Mouse (Mus musculus) frontal cortex, adult (tissue): ENCODE data around the gene Ipo7.
"Not testable (repeated sequence)": the region's sequence is repeated elsewhere in the genome, so short reads cannot be mapped to it uniquely, and the experiment has no call there.

Experiments
- ATAC-seq: cut with Nextera tagmentation; 2 replicates; pipeline ENCODE4 v1.9.2; 2017; ENCODE audit warnings: mild to moderate bottlenecking, moderate library complexity, mixed read lengths; ENCODE audit not compliant: low TSS enrichment

Gene Ipo7

DNA sequence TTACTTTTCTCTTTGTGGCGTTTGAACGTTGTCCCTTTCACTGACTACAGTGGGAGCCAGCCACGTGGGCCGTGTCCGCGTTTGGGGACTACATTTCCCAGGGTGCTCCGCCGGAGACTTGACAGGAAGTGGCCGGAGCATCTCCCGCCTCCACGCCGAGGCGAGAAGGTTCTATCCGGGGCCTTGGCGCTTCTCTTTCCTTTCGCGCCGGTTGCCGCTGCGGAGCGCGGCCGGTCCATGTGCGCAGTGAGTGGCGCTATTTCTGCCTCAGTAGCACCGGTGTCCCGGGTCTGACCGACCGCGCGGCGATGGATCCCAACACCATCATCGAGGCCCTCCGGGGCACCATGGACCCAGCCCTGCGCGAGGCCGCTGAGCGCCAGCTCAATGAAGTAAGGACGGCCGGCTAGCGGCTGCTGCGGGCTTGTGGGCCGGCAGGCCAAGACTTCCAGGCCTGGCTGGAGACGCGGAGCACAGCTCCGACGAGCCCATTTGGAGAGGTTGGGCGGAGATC, at the start of gene Ipo7:
TSS of gene Ipo7 (plus strand) at position 158 of the 514 bp plus-strand sequence.
- ATAC-seq = peak; percentile 99

DNA sequence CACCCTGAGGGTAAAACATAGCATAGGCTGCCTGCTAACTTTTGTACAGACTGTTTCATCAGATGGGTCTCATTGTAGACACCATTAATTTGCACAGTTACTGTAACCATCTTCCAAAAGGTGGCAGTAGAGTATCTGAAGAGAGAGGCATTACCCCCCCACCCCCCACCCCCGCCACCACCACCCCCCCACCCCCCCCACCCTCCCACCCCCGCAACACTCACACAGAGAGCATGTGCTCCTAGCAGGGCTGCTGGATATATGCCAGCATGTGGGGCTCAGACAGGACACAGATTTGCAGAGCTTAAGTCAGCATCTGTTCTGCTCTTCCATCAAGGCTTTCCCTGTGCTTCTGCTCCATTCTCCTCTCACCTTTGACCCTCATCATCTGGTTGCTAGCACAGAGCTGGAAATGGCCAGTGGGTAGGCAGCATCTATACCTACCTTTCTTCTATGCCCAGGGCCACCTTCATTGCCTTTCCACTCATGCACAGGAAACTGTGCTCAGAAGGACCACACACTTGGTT, 49.1 kb upstream of the Ipo7 start:
- 0 out of 2 replicates have a peak, but pooled peaks have one; percentile 29 for ATAC-seq

DNA sequence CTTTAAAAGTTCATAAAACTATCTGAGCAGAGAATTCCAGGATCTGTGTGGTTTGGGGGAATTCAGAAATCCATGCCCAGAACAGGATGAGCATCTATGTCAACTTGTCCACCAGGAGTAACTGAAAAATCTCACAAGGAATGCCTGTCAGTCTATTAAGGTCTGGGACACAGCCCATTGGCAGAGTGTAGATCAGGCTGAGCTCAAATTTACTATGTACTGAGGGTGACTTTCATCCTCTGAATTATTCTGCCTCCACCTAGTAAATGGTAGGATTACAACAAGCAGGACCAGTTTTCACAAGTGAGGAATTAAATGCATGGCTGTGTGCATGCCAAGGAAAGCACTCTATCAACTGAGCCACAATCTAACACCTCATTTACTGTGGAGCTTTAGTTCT, 48.5 kb upstream of the Ipo7 start:
- no peak for ATAC-seq

DNA sequence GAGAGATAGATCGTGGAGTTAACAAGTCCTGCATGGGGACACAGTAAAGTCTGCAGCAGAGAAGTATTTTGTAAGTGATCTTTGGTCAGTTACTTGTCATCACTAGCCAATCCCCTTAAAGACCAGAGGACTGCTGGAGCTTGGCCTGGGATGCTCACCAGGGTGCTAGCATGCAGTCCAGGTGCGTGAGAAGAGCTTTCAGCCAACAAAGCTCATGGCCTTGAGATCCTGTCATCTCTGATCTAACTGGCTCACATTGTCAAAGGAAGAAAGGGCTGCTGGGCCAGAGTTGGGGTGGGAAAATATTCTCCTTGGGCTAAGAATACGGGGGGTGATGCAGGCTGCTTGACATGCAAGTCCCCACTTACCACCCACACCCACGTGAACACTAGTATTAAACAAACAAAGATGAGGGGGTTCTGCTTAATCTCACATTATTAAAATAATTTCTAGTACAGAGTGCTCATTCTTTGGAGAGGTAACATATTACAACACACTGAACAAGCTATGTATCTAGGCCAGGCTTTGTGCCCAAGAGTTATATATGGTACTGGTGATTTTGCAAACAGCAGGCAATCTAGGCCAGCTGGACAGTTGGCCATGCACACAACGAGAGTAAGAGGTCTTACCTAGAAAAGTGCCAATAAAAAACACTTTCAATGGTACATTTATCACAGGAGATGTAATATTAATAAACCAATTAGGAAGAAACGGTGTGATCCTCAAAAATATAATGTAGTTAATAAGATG, 41.9 kb upstream of the Ipo7 start:
- ATAC-seq = peak; percentile 73

DNA sequence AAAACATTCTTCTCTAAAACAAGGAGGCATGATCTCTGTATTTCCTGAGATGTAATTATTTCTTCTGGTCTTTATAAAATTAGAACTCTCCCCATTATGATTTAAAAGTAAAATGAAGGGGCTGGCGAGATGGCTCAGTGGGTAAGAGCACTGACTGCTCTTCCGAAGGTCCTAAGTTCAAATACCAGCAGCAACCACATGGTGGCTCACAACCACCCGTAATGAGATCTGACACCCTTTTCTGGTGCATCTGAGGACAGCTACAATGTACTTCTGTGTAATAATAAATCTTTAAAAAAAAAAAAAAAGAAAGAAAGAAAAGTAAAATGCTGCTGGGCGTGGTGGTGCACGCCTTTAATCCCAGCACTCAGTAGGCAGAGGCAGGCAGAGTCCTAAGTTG, 40.9 kb upstream of the Ipo7 start:
- not testable (repeated sequence) for ATAC-seq

DNA sequence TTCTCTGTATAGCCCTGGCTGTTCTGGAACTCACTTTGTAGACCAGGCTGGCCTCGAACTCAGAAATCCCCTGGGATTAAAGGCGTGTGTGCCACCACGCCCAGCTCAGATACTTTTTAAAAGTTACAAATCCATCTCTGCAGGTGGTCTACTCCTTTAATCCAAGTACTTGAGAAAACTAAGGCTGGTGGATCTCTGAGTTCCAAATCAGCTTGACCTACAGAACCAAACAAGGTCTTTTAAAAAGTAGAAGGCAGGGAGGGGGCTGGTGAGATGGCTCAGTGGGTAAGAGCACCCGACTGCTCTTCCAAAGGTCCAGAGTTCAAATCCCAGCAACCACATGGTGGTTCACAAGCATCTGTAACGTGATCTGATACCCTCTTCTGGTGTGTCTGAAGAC, 33.5 kb upstream of the Ipo7 start:
- not testable (repeated sequence) for ATAC-seq

DNA sequence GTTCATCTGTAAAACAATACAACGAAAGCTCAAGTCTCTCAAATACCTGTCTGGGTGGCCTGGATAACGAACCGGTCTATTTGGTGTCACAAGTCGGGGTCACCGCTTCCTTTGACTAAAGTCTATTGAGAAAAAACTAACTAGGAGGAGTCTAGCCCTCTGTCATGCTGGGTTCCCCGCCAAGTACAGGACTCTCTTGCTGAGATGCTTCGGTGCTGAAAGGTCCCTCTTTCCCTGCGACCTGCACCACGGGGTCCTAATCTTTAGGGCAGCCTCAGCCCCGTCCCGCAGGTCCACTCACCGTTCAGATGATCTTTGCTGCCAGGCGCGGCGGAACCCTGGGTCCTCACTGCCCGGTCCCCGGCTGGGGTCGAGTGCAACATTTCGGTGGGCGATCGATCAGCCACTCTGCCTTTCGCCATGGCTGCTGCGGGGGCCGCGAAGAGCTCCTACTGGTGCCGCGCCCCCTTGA, 32.4 kb upstream of the Ipo7 start:
- ATAC-seq = peak; percentile 36; the same call in 1 of the 2 replicates

DNA sequence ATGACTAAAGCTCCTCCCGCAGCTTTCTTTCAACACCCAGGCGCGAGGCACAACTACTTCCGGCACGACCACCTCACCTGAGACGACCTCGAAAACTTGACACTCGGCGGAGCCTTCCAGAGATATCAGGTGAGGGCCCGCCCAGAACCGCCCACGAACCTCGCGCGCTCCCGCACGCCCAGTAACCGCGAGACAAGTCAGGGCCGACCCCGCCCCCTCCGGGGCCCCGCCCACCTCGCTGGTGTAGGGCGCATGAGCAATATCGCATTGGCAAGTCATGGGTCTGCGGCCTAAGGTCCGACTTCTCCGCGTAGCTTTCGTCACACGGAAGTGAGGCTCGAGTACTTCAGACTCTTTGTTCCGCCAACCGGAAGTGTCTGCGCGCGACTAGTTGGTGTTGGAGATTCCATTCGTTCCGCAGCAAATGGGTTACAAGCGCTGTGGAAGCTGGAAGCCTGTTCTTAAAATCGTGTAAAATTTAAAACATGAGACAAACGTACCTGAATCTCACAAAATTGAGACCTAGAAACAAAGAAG, 31.9 kb upstream of the Ipo7 start:
- peak; percentile 99 for ATAC-seq

DNA sequence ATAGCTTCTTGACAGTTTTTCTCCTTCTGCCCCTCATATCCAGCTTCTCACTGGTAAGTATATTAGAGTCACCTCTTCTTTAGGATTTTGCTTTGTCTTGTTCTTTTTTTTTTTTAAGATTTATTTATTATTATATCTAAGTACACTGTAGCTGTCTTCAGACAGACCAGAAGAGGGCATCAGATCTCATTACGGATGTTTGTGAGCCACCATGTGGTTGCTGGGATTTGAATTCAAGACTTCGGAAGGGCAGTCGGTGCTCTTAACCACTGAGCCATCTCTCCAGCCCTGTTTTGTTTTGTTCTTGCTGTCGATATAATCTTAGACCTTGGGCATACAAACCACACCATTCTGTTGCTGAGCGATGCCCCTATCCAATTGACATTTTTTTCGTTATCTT, 31.3 kb upstream of the Ipo7 start, which contains the start of gene Tmem41b:
TSS of gene Tmem41b (minus strand) at position 155 of the 400 bp plus-strand sequence.
- ATAC-seq = not testable (repeated sequence)

DNA sequence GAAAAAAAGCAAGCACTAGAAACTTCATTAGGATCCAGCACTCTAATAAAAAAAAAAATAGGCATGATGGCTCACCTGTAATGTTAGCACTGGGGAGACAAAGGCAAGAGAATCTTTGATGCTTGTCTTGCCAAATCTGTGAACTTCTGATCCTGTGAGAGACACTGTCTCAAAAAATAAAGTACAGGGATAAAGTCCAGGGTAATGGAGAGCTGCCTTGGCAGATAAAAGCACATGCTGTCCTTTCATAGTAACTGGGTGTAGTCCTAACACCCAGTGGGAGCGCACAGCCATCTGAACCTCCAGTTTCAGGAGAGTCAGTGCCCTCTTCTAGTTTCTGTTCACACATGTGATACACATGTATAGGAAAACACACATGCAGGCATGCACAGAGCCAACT, 26.8 kb upstream of the Ipo7 start:
- ATAC-seq = no peak

DNA sequence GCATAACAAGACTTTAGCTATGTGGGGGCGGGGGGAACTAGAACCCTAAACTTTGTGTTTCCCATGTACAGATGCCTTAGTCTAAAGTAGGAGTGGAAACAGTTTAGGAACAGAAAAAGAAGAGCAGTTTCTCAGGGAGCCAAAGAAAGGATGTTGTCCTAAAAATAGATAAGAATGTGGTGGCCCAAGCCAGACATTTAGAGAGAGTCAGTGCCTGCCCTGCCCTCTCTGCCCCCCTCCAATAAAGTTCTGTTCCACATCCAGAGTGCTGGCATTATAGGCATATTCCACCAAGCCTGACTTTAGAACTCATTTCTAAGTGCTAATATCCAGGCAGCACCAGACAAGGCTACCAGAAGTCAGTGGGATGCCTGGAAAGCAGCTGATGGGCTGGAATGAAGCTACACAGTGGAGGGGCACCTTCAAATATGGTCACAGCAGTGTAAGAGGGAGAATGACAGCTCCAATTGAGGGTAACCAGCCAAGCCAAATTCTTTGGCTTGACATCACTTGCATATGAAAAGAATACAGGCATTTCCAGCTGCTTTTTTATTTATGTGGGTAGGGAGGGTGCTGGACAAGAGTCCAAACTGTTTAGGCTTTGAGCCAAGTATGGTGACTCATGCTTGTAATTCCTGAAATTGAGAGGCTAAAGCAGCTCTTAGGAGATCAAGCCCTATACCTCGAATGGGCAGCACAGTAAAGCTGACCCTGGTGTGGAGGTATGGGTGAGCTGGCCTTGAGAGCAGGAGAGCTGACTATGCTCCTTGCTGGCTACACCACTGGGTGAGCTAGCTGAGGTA, 24.7 kb upstream of the Ipo7 start:
- ATAC-seq = no peak; the same call in 1 of the 2 replicates

DNA sequence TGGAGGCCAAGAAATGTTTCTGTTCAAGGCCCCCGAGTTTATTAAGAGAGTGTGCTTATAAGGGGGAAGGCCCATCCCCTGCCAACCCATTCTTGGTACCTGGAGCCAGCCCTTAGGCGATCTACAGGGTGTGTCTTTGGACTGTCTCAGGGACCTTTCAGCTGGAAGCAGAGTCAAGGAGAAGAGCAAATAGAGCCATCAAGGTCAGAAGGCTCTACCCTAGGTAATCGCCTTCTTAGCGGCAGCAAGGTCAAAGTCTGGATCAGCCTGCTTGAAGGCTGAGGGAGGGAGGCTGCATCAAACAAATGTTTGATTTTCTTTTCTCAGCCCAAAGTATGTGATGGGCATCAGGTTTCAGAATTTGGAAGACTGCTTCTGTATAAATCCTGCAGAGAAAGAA, 19.7 kb upstream of the Ipo7 start:
- ATAC-seq = no peak

DNA sequence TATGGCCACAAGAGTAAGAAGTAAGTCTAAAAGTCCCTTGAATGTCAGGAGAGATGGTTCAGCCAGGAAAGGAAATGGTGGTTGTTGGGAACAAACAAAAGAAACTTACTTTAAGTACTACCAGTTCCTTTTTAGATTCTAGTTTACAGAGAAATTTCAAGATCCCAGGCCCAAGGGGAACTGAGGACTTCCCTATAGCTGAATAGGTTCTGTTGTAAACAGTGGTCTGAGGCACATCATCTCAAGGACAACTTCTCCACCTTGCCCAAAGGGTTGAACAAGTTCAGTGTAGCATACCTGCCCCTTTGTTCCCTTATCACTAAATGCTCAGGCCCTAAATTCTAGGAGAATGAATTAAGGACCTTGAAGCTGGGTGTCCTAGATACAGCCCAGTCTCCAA, 16.0 kb upstream of the Ipo7 start:
- ATAC-seq = no peak

DNA sequence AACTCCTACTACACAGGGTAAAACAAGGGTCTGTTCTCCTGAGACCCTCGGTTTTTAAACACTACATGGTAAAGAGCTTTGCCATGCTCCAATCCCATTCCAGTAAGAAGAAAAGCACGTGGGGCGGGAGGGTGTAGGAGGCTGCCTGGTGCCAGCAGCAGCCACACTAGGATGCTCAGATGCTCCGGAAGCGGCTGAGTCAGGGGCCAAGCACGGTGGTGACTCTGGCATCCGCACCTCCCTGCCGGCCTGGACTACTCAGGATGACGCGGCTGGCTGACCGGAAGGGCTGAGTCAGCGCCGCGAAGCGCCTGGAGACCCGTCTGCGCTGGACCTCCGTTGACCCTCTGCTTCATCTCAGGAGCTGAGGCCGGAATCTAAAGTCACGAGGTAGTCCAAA, 15.1 kb upstream of the Ipo7 start:
- ATAC-seq = peak; percentile 57; the same call in 1 of the 2 replicates

DNA sequence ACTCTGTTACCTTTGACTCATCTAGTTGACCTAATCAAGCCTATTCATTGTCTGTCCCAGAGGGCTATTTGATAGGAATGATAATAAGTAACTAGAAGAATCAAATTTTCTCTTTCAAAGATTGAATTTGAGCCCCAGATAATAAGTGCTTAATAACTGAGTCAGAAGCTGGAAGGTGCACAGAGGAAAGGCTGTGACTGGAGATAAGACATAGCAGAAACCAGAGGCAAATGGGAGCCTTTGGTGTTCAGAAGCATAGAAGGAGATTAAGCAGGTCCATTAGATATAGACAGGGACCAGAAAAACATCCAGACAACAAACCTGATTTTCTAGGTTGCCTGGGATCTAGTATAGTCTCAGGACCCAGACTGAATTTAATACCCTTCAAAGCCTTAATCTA, 12.1 kb upstream of the Ipo7 start:
- no peak for ATAC-seq

DNA sequence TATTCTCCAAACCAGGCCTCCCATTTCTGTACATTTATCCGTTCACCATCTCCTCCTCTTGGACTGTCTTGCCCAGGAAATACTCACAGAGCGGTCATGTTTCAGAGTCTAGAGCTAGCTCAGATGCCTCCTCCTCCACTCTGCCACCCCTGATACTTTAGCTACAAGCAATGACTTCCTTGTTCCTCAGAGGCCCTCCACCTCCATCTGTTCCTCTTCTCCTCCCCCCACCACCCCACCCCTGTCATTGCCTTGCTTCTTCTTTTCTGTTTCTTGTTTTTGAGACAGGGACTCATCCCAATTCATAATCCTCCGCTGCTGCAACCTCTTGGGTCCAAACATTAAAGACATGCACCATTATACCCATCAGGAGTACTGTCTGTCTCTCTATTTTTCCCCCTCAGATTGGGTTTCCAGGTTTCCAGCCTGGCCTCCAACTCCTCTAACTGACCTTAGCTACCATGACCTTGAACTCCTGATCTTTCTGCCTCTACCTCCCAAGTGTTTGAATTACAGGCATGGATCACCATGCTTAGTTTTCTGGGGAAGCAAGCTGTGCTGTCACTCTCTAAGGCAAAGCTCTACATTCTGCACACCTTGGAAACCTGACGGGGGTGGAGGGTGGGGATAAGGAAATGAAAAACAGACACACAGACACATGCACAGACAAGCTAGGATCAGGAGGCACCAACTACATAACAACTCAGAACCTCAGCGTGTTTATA, 11.4 kb upstream of the Ipo7 start:
- ATAC-seq = no peak

DNA sequence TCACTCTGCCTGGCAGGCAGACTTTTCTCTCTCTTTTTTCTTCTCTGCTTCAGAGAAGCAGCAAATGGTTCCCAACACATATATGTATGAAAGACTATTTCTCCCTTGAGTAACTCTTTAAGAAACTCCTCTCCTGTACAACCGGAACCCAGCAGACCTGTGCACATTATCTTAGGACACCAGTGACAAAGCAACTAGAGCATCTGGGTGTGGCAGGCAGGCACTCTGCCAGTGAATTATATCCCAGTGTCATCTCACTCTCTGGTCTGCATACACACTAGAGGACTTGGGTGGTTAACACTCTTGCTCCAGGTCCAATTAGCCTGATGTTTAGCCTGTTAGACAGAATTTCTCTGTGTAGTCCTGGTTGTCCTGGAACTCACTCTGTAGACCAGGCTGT, 9.6 kb upstream of the Ipo7 start:
- no peak for ATAC-seq

DNA sequence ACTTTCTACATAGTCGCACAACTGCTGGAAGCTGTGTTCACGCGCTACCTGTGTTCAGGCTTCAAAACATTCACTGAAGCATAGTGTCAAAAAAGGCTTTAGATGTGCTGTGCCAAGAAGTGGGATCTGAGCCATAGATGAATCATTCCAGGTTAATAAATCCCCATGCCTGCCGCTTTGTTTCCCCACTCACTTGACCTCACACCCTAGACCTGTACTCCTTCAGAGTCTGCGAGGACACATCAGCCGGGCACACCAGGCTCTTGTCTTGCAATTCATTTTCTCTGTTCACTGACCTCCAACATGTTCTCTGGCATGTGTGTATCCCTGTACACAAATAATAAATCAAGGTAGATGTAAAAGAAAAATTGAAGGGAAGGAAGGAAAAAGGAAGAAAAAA, 9.0 kb upstream of the Ipo7 start:
- no peak for ATAC-seq

DNA sequence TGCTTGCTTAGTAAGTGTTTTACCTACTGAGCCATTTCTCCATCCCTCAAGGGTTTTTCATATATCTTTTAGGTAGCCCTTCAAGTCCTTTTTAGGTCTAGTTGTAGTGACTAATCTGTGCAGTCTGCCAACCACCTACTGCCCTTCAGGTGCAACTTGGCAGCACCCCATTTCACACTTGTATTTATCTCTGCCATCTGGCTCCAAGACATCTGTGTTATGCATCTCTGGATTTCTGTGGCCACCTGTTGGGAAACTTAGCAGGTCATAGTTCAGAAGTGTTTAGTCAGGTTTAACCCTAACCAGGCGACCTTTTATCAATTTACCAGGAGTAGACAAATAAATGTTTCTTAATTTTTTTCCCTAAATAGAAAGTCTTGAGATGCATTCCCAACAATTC, 6.7 kb upstream of the Ipo7 start:
- ATAC-seq = no peak

DNA sequence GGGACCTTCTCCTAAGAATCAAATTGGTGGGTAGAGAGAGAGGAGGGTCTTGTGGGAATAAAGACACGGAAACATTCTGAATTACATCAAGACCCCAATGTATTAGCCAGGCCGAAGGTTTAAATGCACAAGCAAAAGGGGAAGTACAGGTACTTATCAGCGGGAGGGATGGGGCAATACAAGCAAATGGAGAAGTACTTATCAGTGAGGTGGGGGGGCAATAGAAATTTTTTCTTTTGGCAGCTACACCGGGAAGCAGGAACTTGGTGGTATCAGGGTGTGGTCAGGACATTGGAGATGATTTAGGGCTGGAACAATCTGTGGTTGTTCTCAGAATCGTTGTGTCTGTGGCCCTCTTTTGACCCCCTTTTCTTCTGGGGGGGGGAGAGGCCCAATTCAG, 3.8 kb upstream of the Ipo7 start:
- no peak for ATAC-seq
